Mouse (Mus musculus) embryo, embryonic 10 days (tissue): ENCODE measurements around the gene Pkp3.

ENCODE experiments used
- DNase-seq: peaks from one replicate; pipeline ENCODE4 v3.0.0-alpha.2; 2015; ENCODE audit warnings: low spot score

The Pkp3 gene

DNA sequence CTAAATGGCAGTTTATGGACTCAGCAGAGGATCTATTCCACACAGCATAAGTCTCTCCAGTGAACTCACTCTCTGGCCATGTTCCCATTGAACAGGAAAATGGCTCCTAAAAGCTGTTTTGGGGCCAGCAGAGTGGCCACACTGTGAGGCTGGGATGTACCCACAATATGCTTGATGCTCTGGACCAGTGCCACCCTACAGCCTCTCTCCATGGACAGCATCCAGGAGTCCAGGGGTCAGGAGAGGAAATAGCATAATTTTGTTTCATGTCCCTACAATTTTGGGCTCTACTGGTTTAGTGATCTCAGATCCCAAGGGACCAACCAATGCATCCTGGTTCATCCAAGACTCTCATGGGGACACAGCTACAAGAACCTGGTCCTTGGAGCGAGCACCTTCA is 20.5 kb upstream of the Pkp3 start:
- no peak for DNase-seq

DNA sequence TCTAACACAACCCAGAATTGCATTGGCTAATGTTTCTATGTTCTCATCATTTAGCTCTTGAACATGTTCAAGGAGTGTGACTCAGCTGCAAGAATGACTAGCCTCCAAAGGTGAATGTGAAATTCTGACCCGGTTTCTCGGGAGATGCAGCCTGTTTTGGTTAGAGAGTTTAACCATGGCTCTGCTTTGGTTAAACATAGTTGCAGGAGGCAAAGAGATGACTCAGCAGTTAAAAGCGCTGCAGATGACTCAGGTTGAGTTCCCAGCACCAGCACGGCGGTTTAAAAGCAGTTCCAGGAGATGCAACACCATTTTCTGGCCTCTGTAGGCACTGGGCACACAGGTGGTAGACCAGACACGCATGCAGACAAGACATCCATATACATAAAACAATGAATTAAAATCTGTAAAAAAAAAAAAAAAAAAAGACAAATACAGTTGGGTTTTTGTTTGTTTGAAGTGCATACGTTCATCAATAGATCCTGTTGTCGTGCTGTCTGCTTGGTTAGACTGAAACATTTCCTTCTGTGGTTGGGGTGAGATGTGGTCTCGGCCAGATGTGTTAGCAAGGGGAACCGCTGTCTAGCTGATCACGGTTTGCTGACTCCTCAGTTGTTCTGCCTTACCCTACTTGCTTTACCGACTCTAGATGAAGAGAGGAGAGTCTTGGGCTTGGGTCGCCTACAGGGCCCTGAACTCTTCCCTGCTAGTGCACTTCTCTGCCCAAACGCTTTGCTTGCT is 19.2 kb upstream of the Pkp3 start:
- no peak for DNase-seq

GRCm38 (mm10) chr7:141059929-141060328 is 18.1 kb upstream of the Pkp3 start:
- no peak for DNase-seq

- DNase-seq: peak; percentile 95
Measured at GRCm38 (mm10) chr7:141060426-141061242, 17.4 kb upstream of the Pkp3 start, which contains the start of gene B4galnt4. TSS of gene B4galnt4 (plus strand) at chr7:141061104.

- peak; percentile 57 for DNase-seq
Measured at GRCm38 (mm10) chr7:141061269-141061692, 16.7 kb upstream of the Pkp3 start.

DNA sequence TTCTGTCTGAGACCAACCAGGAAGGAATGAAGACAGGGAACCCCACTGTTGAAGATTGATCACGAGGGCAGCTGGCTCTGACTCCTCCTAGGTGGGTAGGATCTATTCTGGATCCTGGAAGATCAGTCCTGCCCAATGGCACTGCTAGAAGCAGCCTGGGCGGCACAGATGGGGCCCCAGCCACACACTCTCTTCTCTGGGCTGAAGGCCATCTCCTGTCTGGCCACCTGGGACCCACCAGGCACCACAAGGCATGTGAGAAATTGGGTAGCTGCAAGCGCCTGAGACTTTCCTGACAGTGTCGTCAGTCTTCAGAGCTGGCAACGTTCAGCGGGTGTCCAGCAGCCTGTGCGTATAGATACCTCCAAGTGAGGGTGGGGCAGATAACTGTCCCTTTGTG is 15.5 kb upstream of the Pkp3 start:
- no peak for DNase-seq

DNA sequence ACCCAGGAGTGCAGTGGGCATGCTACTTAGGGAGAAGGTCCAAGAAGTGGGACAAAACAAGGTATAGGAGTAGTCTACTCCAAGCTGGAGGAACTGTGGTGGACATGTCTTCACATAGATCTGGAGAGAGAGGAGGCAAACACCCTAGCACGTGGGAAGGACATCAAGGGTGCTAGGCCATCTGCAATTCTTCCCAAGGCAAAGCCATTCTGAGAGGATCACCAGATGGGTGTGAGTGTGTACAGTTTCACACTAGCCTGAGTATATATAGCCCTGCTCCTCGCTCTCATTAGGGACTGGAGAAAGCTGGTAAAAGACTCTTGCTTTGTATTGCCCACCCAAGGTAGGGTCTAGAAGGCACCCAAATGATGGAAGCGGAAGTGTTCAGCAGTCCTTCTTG is 14.7 kb upstream of the Pkp3 start:
- no peak for DNase-seq

GRCm38 (mm10) chr7:141064175-141064574 is 13.8 kb upstream of the Pkp3 start:
- no peak for DNase-seq

DNA sequence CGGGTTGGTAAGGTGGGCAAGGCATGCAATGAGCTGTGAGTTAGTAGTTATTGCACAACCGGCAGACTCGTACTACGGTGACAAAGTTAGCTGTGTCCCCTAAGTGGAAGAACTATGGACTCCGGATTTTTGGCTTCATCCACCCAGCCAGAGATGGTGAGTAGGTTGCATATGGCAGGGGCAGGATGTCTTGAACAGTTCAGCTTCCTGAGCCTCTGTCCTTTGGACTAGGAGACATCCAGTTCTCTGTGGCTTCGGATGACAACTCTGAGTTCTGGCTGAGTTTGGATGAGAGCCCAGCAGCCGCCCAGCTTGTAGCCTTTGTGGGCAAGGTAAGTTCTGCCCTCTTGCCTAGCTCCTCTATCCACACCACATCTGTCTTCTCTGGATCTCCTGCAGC is 13.4 kb upstream of the Pkp3 start:
- no peak for DNase-seq

GRCm38 (mm10) chr7:141068351-141068750 is 9.7 kb upstream of the Pkp3 start:
- DNase-seq: no peak

DNA sequence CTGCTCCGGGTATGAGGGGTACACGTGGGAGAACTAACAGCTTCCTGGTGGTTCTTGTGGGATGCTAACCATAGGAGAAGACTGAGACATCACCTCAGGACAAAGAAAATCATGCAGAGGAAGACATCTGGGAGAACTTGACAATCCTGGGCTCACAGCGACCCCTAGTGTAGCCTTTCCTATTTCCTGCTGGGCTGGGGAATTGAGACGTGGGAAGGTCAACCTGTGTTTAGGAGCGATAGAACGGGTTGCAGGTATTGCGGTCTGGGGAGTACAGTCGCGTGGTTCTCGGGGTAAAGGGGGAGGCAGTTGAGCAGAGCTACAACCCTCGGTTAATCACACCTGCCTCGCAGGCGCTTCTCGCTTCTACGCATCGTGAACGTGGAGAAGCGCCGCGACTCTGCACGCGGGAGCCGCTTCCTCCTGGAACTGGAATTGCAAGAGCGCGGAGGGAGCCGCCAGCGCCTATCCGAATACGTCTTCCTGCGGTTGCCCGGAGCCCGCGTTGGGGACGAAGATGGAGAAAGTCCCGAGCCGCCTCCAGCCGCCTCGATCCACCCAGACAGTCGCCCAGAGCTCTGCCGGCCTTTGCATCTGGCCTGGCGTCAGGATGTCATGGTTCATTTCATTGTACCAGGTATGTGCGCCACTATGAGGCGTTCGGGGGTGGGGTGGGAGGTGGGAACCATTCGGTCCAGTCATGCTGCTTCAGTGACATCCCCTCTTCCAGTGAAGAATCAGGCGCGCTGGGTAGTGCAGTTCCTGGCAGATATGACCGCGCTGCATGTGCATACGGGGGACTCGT is 7.8 kb upstream of the Pkp3 start:
- peak; percentile 92 for DNase-seq

DNA sequence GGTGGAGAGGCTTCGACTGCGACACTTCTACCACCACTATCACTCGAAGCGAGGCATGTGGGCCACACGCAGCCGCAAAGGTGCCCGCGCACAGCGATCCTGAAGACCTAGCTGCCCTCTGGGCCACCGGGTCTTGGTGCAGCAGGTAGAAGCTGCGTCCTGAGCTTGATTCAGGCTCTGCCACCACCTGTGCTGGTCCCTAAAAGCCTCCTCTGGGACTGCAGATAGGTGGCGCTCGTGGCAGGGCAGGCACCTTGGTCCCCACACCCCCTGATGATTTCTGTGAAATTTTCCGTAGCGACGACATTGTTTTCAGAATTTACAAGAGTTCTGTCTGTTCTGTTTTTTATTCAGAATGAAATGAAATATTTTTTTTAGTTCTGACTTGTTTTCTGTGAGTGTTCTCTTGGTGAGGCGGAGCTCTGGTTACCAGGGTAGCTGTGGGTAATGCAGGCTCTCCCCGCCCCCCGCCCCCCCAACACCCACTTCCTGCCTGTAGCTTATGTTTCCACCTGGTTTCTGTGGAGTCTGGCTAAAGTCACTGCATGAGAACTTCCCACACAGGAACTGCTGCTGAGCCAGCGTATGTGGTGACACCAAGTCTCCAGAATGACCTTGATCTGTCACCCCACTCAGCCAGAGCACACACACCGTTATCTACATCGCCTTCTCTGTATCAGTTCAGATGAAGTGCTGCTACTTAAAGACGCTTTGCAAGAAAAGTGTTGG is 5.8 kb upstream of the Pkp3 start:
- no peak for DNase-seq

GRCm38 (mm10) chr7:141073782-141074181 is 4.2 kb upstream of the Pkp3 start:
- no peak for DNase-seq

- DNase-seq: no peak
Measured at GRCm38 (mm10) chr7:141078876-141079275, 858 bp downstream of the Pkp3 start.

- DNase-seq: no peak
Measured at GRCm38 (mm10) chr7:141079481-141080449, 1.7 kb downstream of the Pkp3 start.

GRCm38 (mm10) chr7:141087894-141088293 is 9.9 kb downstream of the Pkp3 start:
- no peak for DNase-seq

GRCm38 (mm10) chr7:141088473-141088872 is 10.5 kb downstream of the Pkp3 start:
- DNase-seq: no peak

DNA sequence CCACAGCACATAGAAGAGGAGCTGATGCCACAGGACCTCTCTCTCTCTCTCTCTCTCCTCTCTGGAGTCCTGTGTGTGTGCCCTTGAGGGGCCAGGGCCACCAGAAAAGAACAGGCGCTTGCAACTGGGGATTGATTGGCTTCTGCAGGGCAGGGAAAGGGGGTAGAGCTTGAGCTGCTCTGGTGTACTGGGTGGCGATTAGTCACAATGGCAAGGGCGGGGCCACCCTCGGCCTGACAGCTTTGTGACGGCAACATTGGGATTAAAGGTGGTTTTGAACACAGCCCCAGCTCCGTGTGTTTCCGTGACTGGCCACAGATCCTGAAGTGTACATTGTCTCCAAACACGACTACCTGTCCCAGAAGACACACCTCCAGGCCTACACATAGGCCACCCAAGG is 12.2 kb downstream of the Pkp3 start:
- DNase-seq: no peak

- peak; percentile 96 for DNase-seq
Measured at GRCm38 (mm10) chr7:141092051-141092735, 14.2 kb downstream of the Pkp3 start.

DNA sequence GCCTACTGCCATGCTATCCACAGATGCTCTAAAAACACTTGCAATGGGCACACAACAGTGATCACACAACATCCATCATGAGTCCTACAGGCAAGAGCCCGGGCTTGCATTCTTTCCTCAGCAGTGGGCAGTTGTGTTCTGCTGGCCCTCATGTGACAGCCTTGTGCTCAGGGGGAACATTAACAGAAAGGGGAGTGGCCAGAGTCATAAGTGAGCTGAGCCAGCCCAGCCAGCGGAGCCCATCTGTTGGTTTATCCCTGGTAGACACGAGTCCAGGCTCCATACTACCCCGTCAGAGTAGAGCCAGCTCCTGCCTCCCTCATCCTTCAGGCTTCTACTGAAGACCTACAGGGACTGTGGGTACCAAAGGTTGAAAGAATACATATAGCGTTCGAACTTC is 15.9 kb downstream of the Pkp3 start:
- no peak for DNase-seq
